Mouse (Mus musculus) neural tube, embryonic 12.5 days (tissue): ENCODE results near the gene Pabpc1l. TPM values are rescaled to one million over a fixed set of nuclear protein-coding genes. Genes with fewer than 3 reads are reported as not detected.

Experiments
- ATAC-seq: fragments of 200-750 bp; cut with Nextera tagmentation; 2 replicates; pipeline ENCODE4 v1.8.0; 2017; ENCODE audit warnings: low read depth, mild to moderate bottlenecking, moderate TSS enrichment, moderate library complexity; ENCODE audit not compliant: low FRiP score
- H3K27ac ChIP-seq: fragments of 300-500 bp; sonication (generic); 2 replicates; pipeline ENCODE4 v1.5.1; 2016
- H3K27me3 ChIP-seq: fragments of 300-500 bp; sonication (generic); replicated peaks from 2 replicates; pipeline ENCODE4 v1.6.1; 2016; ENCODE audit warnings: mild to moderate bottlenecking
- H3K36me3 ChIP-seq: fragments of 300-500 bp; sonication (generic); 2 replicates; pipeline ENCODE4 v1.6.1; 2016; ENCODE audit warnings: mild to moderate bottlenecking
- H3K4me1 ChIP-seq: fragments of 300-500 bp; sonication (generic); 2 replicates; pipeline ENCODE4 v1.6.1; 2016
- H3K4me2 ChIP-seq: fragments of 300-500 bp; sonication (generic); replicated peaks from 2 replicates; pipeline ENCODE4 v1.6.1; 2016; ENCODE audit warnings: mild to moderate bottlenecking
- H3K4me3 ChIP-seq: fragments of 300-500 bp; sonication (generic); 2 replicates; pipeline ENCODE4 v1.5.1; 2016
- H3K9ac ChIP-seq: fragments of 300-500 bp; sonication (generic); 2 replicates; pipeline ENCODE4 v1.6.1; 2016; ENCODE audit warnings: mild to moderate bottlenecking
- H3K9me3 ChIP-seq: fragments of 300-500 bp; sonication (generic); 2 replicates; pipeline ENCODE4 v1.6.1; 2016; ENCODE audit warnings: mild to moderate bottlenecking
- WGBS: fragments of 180-500 bp; shearing (Covaris S2); methylation state at CpG from one replicate; pipeline ENCODE4 v1.1.7; 2016; 5-methylcytosine and 5-hydroxymethylcytosine counted together
- polyA plus RNA-seq: library from polyadenylated mRNA; unstranded; fragments of >200 nt; fragmentation: Nextera tagmentation; extraction: Ambion mirVana; gene quantifications from 2 replicates; pipeline ENCODE4 v1.2.1, GENCODE M21; 2016

The Pabpc1l gene
- 2.1 and 2.2 TPM in 2 replicates for polyA plus RNA-seq

DNA sequence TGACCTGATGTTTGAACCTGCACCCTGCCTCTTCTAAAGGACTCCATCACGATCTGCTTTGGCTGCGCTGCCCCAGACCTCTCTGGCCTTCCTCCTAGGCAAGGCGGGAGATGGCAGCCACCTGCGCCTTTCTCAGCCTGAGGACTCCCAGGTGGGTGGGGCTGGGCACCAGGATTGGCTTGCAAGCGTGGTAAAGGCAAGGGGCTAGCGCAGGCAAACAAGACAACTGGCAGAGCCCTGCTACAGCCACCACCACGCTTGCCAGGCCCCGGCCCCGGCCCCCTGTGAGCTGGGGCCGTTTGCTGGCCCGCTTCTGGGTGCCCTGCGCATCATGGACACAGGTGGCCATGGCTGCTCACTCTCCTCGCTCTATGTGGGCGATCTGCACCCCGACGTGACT lies at the start of gene Pabpc1l:
TSS of gene Pabpc1l (plus strand) at position 301 of the 400 bp plus-strand sequence.
- no peak within 1 kb of the TSS for H3K4me3 ChIP-seq
- no peak for ATAC-seq

DNA sequence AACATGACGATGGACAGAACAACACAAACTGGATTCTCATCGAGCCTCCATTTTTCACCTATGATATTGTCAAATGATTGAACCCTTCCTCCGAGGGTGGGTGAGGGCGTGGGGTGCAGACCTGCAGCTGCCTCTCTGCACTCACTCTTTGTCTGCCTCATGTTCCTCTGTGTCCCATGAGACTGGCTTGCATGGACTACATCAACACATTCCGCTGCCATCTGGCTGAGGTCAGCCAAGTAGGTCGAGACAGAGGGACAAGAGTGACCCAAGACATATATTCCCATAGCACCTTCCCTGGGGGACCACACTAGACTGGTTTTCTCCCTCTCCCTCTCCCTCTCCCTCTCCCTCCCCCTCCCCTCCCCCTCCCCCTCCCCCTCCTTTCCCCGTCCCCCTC lies 48.8 kb upstream of the Pabpc1l start:
- WGBS, result 84% methylated on average over 6 of the region's 7 CpGs
- Histone ChIP-seq H3K27ac (no peak overlapping the region), H3K9ac (no peak overlapping the region), H3K4me2 (no peak overlapping the region), H3K36me3 (no peaks in the 10 kb centered on the region), H3K4me1 (no peaks in the 10 kb centered on the region), H3K27me3 (no peaks in the 10 kb centered on the region), H3K9me3 (peaks cover 5% of the 10 kb centered on the region; the same call in 1 of the 2 replicates), H3K4me3 (no peak overlapping the region)
- ATAC-seq, result no peak

More for the DNA sequence above, at the start of gene Pabpc1l:
- H3K27ac ChIP-seq, result no peak within 1 kb of the TSS
- 85% methylated on average over 16 of the region's 16 CpGs for WGBS
- no peak within 1 kb of the TSS for H3K4me2 ChIP-seq
- H3K36me3 ChIP-seq, result no peaks in the 10 kb centered on the region
- H3K27me3 ChIP-seq, result no peaks in the 10 kb centered on the region
- H3K9me3 ChIP-seq, result no peaks in the 10 kb centered on the region
- H3K9ac ChIP-seq, result no peak within 1 kb of the TSS
- no peaks in the 10 kb centered on the region; the same call in 1 of the 2 replicates for H3K4me1 ChIP-seq

DNA sequence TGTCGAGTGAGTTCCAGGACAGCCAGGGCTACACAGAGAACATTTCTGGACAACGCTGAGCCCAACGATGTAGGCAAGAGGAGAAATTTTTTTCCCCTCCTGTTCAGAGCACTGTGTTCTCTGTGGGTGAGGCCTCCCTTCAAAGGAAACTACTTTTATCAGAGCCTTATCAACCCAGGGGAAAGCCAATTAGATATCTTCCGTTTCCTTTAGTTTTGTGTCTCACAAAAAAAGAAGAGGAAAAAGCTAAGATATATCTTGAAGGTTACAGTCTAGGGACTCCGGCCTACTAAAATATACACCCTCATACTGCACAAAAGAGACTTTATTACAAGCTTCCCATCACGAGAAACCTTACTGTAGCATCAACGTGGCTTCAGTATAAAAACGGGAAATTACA lies 38.0 kb upstream of the Pabpc1l start:
- no peaks in the 10 kb centered on the region for H3K4me1 ChIP-seq
- no peak for ATAC-seq
- H3K9ac ChIP-seq, result no peak overlapping the region

DNA sequence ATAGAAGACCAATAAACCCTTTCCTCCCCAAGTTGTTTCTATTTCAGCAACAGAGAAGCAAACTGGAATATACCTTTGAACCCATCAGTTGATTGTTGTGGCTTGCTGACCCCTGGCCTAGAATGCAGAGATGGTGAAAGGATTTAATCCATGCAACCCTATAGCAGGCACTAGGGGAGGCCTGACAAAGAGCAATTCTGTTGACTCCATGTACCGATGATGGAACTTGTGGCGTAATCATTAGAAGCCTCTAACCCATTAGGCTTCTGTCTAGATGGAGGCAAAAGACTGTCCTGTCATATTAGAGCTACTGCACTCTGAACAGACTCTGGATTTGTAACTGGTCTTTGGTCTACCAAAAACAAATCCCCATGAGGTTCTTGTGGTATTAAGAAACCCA lies 32.4 kb upstream of the Pabpc1l start:
- H3K4me3 ChIP-seq, result no peak overlapping the region
- 100% methylated on average over 2 of the region's 2 CpGs for WGBS
- no peaks in the 10 kb centered on the region for H3K9me3 ChIP-seq
- H3K27me3 ChIP-seq, result no peaks in the 10 kb centered on the region
- peaks cover 19% of the 10 kb centered on the region for H3K4me1 ChIP-seq
- no peak overlapping the region for H3K9ac ChIP-seq
- H3K27ac ChIP-seq, result no peak overlapping the region
- H3K36me3 ChIP-seq, result peaks cover 3% of the 10 kb centered on the region; the same call in 1 of the 2 replicates
- no peak overlapping the region for H3K4me2 ChIP-seq
- no peak for ATAC-seq

More for the DNA sequence above, 38.0 kb upstream of the Pabpc1l start:
- Histone ChIP-seq H3K4me2 (no peak overlapping the region), H3K27me3 (no peaks in the 10 kb centered on the region), H3K36me3 (no peaks in the 10 kb centered on the region), H3K27ac (no peak overlapping the region), H3K4me3 (no peak overlapping the region), H3K9me3 (no peaks in the 10 kb centered on the region)
- WGBS, result 82% methylated on average over 8 of the region's 8 CpGs

DNA sequence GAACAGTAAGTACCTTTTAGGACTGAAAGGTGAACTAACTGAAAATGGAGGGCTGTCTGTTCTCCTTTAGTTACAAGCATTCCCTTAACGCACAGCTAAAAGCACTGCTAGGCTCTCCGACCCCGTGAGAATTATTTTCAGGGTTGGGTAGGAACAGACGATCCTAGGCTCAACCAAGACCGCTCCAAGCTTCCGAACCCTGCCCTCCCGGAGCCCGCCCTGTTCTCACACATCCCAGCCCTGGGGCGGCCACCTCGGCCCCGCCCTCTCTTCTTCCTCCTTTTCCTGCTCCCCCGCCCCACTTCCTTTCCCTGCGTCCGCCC lies 30.6 kb upstream of the Pabpc1l start, which contains the start of gene Ywhab:
TSS of gene Ywhab (plus strand) at position 307 of the 323 bp plus-strand sequence.
- no peak; the same call in 1 of the 2 replicates for ATAC-seq
- Histone ChIP-seq H3K9ac (peak within 1 kb of the TSS; percentile 97), H3K4me2 (peak within 1 kb of the TSS; percentile 88), H3K36me3 (peaks cover 9% of the 10 kb centered on the region; the same call in 1 of the 2 replicates), H3K9me3 (no peaks in the 10 kb centered on the region), H3K4me3 (peak within 1 kb of the TSS; percentile 98), H3K27ac (peak within 1 kb of the TSS; percentile 89), H3K27me3 (no peaks in the 10 kb centered on the region), H3K4me1 (peaks cover 19% of the 10 kb centered on the region)
- WGBS, result under 1% methylated on average over 13 of the region's 14 CpGs

DNA sequence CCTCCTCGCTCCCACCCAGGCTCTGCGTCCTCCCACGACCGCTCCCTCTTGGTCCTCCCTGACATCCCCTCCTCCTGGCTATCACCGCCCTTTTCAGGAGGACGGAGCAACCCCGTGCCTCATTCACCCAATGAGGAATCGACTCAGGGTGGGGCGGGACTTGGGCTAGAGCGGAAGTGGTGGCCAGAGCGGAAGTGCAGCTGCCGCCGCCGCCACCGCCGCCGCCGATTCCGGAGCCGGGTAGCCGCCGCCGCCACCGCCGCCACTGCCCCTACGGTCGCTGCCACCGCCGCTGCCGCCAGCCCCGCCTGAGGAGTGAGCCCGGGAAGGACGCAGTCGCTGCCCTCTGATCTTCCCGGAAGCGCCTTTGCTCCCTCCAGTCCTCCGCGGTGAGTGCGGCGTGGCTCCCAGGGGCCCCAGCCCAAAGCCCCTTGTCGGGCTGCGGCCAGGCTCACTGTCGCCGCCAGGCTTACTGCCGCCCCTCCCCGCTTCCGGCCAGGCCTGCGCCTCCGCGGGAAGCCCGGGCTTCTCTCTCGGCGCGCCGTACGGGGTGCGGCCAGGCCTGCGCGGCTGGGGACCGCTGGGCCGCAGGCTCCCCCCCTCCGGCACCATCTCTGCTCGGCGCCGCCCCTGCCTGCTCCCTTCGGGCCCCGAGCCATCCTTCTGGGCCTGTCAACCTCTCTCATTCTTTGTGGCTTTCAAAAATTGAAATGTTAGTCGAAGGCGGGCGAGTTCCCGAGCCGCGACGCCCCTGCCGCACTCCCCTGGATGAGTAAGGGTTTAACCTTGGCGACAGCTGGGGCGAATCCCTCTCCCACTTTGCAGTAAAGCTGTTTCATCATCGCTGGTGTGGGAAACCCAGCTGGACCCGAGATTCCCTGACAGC lies 30.0 kb upstream of the Pabpc1l start:
- peak overlapping the region; percentile 97 for H3K9ac ChIP-seq
- H3K27ac ChIP-seq, result peak overlapping the region; percentile 89
- peaks cover 9% of the 10 kb centered on the region; the same call in 1 of the 2 replicates for H3K36me3 ChIP-seq
- peak overlapping the region; percentile 88 for H3K4me2 ChIP-seq
- H3K4me3 ChIP-seq, result peak overlapping the region; percentile 98
- H3K27me3 ChIP-seq, result no peaks in the 10 kb centered on the region
- WGBS, result 0% methylated on average over 75 of the region's 79 CpGs
- peak; percentile 100 for ATAC-seq
- H3K9me3 ChIP-seq, result no peaks in the 10 kb centered on the region
- peaks cover 19% of the 10 kb centered on the region for H3K4me1 ChIP-seq

DNA sequence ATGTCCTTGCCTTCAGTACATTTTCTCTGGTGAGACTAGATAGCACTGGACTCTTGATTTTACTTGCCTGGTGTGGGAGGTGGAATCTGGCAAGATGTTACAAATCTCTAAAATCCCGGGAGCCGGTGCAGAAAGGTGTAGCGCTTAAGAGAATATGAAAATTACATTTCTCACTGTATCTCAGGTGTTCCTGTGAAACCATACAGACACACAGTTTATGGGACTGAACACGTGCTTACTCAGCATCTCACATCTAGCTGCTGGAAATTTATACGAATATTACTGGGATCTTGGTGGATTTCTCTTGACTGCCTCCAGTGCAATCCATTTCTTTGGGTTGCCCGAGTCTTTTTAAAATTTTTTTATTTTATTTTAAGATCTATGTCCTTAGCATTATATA lies 29.0 kb upstream of the Pabpc1l start:
- Histone ChIP-seq H3K27me3 (no peaks in the 10 kb centered on the region), H3K4me2 (peak overlapping the region; percentile 88), H3K4me1 (peaks cover 19% of the 10 kb centered on the region), H3K27ac (no peak overlapping the region), H3K36me3 (peaks cover 9% of the 10 kb centered on the region; the same call in 1 of the 2 replicates), H3K9ac (peak overlapping the region; percentile 97), H3K9me3 (no peaks in the 10 kb centered on the region), H3K4me3 (peak overlapping the region; percentile 98)
- WGBS, result 86% methylated on average over 6 of the region's 6 CpGs
- ATAC-seq, result no peak

DNA sequence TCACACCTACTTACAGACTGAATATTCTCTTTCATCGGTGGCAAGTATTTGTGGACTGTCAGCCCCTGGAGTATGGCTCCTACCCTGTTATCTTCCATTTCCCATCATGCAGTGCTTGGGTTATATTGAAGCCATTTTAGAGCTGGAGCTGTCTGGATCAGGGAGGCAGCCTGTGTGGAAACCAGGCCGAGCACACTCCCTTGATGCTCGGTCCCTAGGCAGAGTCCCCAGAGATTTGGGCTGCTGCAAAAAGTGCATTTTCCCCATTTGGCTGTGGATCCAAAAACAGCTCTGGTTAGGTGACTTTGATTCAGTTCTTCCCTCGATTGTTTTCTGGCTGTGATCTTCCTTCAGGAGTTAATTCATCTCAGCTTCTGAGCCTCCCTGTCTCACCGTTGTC lies 28.4 kb upstream of the Pabpc1l start:
- WGBS, result 81% methylated on average over 5 of the region's 5 CpGs
- no peak for ATAC-seq

DNA sequence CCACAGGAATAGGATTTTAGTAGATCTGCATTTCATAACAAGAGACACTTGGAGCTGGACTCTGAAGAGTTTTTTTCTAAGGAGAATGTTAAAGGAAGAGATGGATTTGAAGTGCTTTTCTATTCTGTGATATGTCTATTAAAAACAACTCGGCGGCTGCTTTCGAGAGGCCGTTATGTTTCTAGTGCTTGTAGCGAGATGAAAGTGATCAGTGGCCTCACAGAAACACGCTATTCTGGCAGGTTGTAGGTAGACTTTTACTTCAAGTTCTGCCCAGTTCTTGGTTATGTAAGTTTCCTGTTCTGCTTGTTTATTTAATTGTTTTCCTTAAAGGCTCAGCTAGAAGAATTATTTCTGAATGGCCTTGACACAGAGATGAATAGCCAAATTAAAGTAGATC lies 26.3 kb upstream of the Pabpc1l start:
- H3K27ac ChIP-seq, result no peak overlapping the region
- H3K4me3 ChIP-seq, result no peak overlapping the region
- ATAC-seq, result no peak
- H3K9me3 ChIP-seq, result no peaks in the 10 kb centered on the region
- H3K4me1 ChIP-seq, result peaks cover 18% of the 10 kb centered on the region
- no peak overlapping the region for H3K9ac ChIP-seq
- H3K27me3 ChIP-seq, result no peaks in the 10 kb centered on the region
- peaks cover 9% of the 10 kb centered on the region; the same call in 1 of the 2 replicates for H3K36me3 ChIP-seq
- WGBS, result 96% methylated on average over 6 of the region's 6 CpGs
- H3K4me2 ChIP-seq, result no peak overlapping the region

More for the DNA sequence above, 28.4 kb upstream of the Pabpc1l start:
- peaks cover 9% of the 10 kb centered on the region; the same call in 1 of the 2 replicates for H3K36me3 ChIP-seq
- H3K9me3 ChIP-seq, result no peaks in the 10 kb centered on the region
- H3K27ac ChIP-seq, result no peak overlapping the region
- peak overlapping the region; percentile 88 for H3K4me2 ChIP-seq
- H3K9ac ChIP-seq, result no peak overlapping the region
- H3K4me3 ChIP-seq, result no peak overlapping the region
- H3K27me3 ChIP-seq, result no peaks in the 10 kb centered on the region
- H3K4me1 ChIP-seq, result peaks cover 19% of the 10 kb centered on the region

DNA sequence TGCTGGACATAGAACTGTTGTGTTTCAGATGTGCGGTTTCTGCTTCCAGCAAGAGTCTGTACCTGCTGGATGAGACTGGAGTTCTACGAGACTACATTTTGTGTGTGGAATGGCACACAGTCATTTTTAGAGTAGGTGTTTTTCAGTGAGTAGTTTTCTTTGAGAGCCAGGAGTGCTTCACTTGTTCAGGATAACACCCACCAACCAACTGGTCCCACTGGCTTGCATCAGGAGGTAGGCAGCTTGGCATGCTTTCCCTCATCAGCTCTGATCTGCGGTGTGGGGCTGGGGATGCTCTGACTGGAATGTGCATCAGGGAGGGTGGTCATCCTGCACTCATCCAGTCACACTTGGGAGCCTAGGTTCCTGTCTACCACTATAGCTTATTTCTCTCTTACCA lies 22.6 kb upstream of the Pabpc1l start:
- H3K27ac ChIP-seq, result no peak overlapping the region
- 0 out of 2 replicates have a peak, but pooled peaks cover 3% of the 10 kb centered on the region for H3K4me1 ChIP-seq
- H3K4me2 ChIP-seq, result no peak overlapping the region
- ATAC-seq, result no peak
- no peaks in the 10 kb centered on the region for H3K9me3 ChIP-seq
- no peak overlapping the region for H3K4me3 ChIP-seq
- H3K27me3 ChIP-seq, result no peaks in the 10 kb centered on the region
- H3K9ac ChIP-seq, result no peak overlapping the region
- 92% methylated on average over 3 of the region's 3 CpGs for WGBS
- H3K36me3 ChIP-seq, result peaks cover 9% of the 10 kb centered on the region; the same call in 1 of the 2 replicates

DNA sequence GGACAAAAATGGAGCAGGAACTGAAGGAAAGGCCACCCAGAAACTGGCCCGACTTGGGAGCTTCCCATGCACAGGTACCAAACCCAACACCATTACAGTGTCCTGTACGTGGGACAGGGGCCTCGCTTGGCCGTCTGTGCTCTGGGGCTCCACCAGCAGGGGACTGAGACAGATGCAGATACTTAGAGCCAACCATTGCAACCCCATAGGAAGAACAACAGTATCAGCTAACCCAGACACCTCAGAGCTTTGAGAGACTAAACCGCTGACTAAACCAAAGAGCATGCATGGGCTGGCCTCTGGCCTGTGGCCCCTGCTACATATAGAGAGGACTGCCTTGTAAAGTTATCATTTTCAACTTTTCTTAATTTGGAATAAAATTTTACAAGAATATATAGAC lies 20.7 kb upstream of the Pabpc1l start:
- Histone ChIP-seq H3K27me3 (no peaks in the 10 kb centered on the region), H3K27ac (no peak overlapping the region), H3K9ac (no peak overlapping the region), H3K9me3 (no peaks in the 10 kb centered on the region), H3K4me1 (0 out of 2 replicates have a peak, but pooled peaks cover 3% of the 10 kb centered on the region), H3K4me2 (no peak overlapping the region), H3K4me3 (no peak overlapping the region), H3K36me3 (no peaks in the 10 kb centered on the region)
- 76% methylated on average over 5 of the region's 5 CpGs for WGBS
- ATAC-seq, result no peak

DNA sequence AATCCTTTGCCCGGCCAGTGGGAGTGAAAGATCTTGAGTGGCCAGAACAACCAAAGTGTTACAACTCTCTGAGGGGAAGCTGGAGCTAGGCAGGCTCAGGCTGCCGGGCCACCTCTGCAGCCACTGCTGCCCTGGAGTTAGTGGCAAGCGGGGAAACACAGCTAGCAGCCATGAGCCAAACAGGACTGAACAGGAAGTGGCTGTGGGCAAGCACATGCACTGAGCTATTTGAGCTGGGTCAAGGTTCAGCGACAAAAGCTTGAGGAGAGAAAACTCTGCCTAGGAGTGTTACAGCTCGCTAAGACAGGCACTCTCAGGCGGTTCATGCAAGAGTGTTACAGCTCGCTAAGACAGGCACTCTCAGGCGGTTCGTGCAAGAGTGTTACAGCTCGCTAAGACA lies 18.3 kb upstream of the Pabpc1l start:
- no peak for ATAC-seq
- Histone ChIP-seq H3K27me3 (no peaks in the 10 kb centered on the region), H3K9me3 (no peaks in the 10 kb centered on the region), H3K4me3 (no peak overlapping the region), H3K4me2 (no peak overlapping the region), H3K27ac (no peak overlapping the region), H3K36me3 (peaks cover 8% of the 10 kb centered on the region), H3K9ac (no peak overlapping the region), H3K4me1 (0 out of 2 replicates have a peak, but pooled peaks cover 3% of the 10 kb centered on the region)
- WGBS, result 81% methylated on average over 10 of the region's 10 CpGs
